Mouse (Mus musculus) hindbrain, embryonic 16.5 days (tissue): ENCODE results near the gene Peg12. TPM values are rescaled to one million over a fixed set of nuclear protein-coding genes. Genes with fewer than 3 reads are reported as not detected.

Experiments used
- polyA plus RNA-seq: library from polyadenylated mRNA; unstranded; fragments of >200 nt; fragmentation: Nextera tagmentation; extraction: Ambion mirVana; gene quantifications from 2 replicates; pipeline ENCODE4 v1.2.1, GENCODE M21; 2015

Peg12 gene
- polyA plus RNA-seq, 1 experiment from 2014 or later = 8.3 TPM

Other genes with a start within 250 kb of the Peg12 start
- 620 and 640 TPM in 2 replicates for gene Ndn, start 117.9 kb downstream of the Peg12 start, polyA plus RNA-seq
- 13.7 and 18.9 TPM in 2 replicates for gene Magel2, start 87.5 kb downstream of the Peg12 start, polyA plus RNA-seq
- 21.1 and 23.8 TPM in 2 replicates for gene Mkrn3, start 44.4 kb downstream of the Peg12 start, polyA plus RNA-seq